Mouse (Mus musculus) lung, postnatal 36 days (tissue): ENCODE results near the gene Gm37240.

Experiments used
- DNase-seq: peaks from one replicate; pipeline ENCODE4 v3.0.0; 2022; ENCODE audit warnings: mixed read lengths

The Gm37240 gene

GRCm38 (mm10) chr3:85863996-85864395 is 23.3 kb downstream of the Gm37240 start:
- DNase-seq = no peak

GRCm38 (mm10) chr3:85862886-85863285 is 24.4 kb downstream of the Gm37240 start:
- no peak for DNase-seq

GRCm38 (mm10) chr3:85860996-85861395 is 26.3 kb downstream of the Gm37240 start:
- no peak for DNase-seq

- DNase-seq = no peak
Observed at GRCm38 (mm10) chr3:85859311-85859710, 28.0 kb downstream of the Gm37240 start.

- DNase-seq = peak; percentile 74
Observed at GRCm38 (mm10) chr3:85858140-85859135, 28.9 kb downstream of the Gm37240 start.

GRCm38 (mm10) chr3:85857083-85857482 is 30.2 kb downstream of the Gm37240 start:
- DNase-seq = no peak

GRCm38 (mm10) chr3:85855947-85856346 is 31.4 kb downstream of the Gm37240 start:
- DNase-seq = no peak

- no peak for DNase-seq
Observed at GRCm38 (mm10) chr3:85855043-85855442, 32.3 kb downstream of the Gm37240 start.

- DNase-seq = no peak
Observed at GRCm38 (mm10) chr3:85854143-85854542, 33.2 kb downstream of the Gm37240 start.

GRCm38 (mm10) chr3:85853715-85854114 is 33.6 kb downstream of the Gm37240 start:
- DNase-seq = no peak

- no peak for DNase-seq
Observed at GRCm38 (mm10) chr3:85850079-85850478, 37.2 kb downstream of the Gm37240 start.

GRCm38 (mm10) chr3:85846316-85846715 is 41.0 kb downstream of the Gm37240 start:
- no peak for DNase-seq

- no peak for DNase-seq
Observed at GRCm38 (mm10) chr3:85845341-85845740, 42.0 kb downstream of the Gm37240 start.

- DNase-seq = peak; percentile 39
Observed at GRCm38 (mm10) chr3:85842881-85843218, 44.5 kb downstream of the Gm37240 start.

- no peak for DNase-seq
Observed at GRCm38 (mm10) chr3:85842177-85842880, 45.0 kb downstream of the Gm37240 start.

- DNase-seq = no peak
Observed at GRCm38 (mm10) chr3:85841454-85842176, 45.7 kb downstream of the Gm37240 start.

GRCm38 (mm10) chr3:85833627-85834026 is 53.7 kb downstream of the Gm37240 start:
- no peak for DNase-seq

- DNase-seq = no peak
Observed at GRCm38 (mm10) chr3:85832490-85833155, 54.7 kb downstream of the Gm37240 start.

GRCm38 (mm10) chr3:85831785-85832184 is 55.5 kb downstream of the Gm37240 start:
- no peak for DNase-seq

- peak; percentile 73 for DNase-seq
Observed at GRCm38 (mm10) chr3:85829047-85829446, 58.3 kb downstream of the Gm37240 start.

- DNase-seq = no peak
Observed at GRCm38 (mm10) chr3:85827815-85828214, 59.5 kb downstream of the Gm37240 start.

- DNase-seq = no peak
Observed at GRCm38 (mm10) chr3:85827283-85827682, 60.0 kb downstream of the Gm37240 start.
